Mouse (Mus musculus): ENCODE results near the gene Cbx2. TPM values are rescaled to one million over a fixed set of nuclear protein-coding genes. Genes with fewer than 3 reads are reported as not detected.

Gene Cbx2
- polyA plus RNA-seq (2015; fragmentation: Nextera tagmentation; extraction: Ambion mirVana), result 17.8 and 18.1 TPM in 2 replicates

- peak within 1 kb of the TSS; percentile 88 for H3K9ac ChIP-seq (ENCODE audit: low read depth, low read length)
- 0 out of 2 replicates have a peak, but pooled peaks cover 4% of the 10 kb centered on the region for H3K27me3 ChIP-seq (replicated peaks; ENCODE audit: control insufficient read depth, insufficient read depth, low read length)
- peak within 1 kb of the TSS; percentile 93 for H3K4me3 ChIP-seq (ENCODE audit: low read length)
- H3K4me1 ChIP-seq (ENCODE audit: control insufficient read depth, insufficient read depth, low read length), result peaks cover 26% of the 10 kb centered on the region
- WGBS, result under 1% methylated on average over 99 of the region's 99 CpGs
- H3K36me3 ChIP-seq (ENCODE audit: control insufficient read depth, insufficient read depth, low read length), result peaks cover 15% of the 10 kb centered on the region
- peak; percentile 93 for ATAC-seq
- H3K9me3 ChIP-seq (ENCODE audit: control insufficient read depth, low read length), result no peaks in the 10 kb centered on the region
- peak within 1 kb of the TSS; percentile 88 for H3K4me2 ChIP-seq (ENCODE audit: low read depth, low read length)
- peak within 1 kb of the TSS; percentile 85 for H3K27ac ChIP-seq (ENCODE audit: low read length)
These were observed at the start of gene Cbx2 for GRCm38 (mm10) chr11:119022895-119023615. Gene Cbx2, plus strand, starts transcription at chr11:119022962.

DNA sequence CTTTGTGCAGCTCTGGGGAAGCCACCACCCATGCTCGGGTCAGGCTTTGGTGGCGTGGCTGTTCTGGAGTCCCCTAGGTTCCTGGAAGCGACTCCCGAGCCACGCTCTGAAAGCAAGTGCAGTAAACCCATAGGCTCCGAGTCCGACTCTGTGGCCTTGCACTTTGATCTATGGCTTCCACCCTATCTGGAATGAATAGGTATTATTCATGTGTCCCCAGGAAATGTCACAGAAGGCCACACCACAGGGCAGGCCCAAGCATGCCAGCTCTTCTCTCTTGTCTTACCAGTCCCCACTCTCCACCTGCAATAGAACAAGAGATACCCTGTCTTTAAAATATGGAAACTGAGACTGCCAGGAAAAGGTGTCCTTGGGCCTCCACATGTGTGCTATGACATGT is 48.4 kb upstream of the Cbx2 start:
- peak overlapping the region; percentile 33; the same call in 1 of the 2 replicates for H3K9ac ChIP-seq (ENCODE audit: low read depth, low read length)
- peak; percentile 63 for ATAC-seq
- 0 out of 2 replicates have a peak, but pooled peaks cover 5% of the 10 kb centered on the region for H3K4me1 ChIP-seq (ENCODE audit: control insufficient read depth, insufficient read depth, low read length)
- no peaks in the 10 kb centered on the region for H3K36me3 ChIP-seq (ENCODE audit: control insufficient read depth, insufficient read depth, low read length)
- H3K4me2 ChIP-seq (ENCODE audit: low read depth, low read length), result no peak overlapping the region
- no peaks in the 10 kb centered on the region for H3K9me3 ChIP-seq (ENCODE audit: control insufficient read depth, low read length)
- H3K4me3 ChIP-seq (ENCODE audit: low read length), result no peak overlapping the region
- peak overlapping the region; percentile 63; the same call in 1 of the 2 replicates for H3K27ac ChIP-seq (ENCODE audit: low read length)
- WGBS, result 52% methylated on average over 7 of the region's 7 CpGs
- no peaks in the 10 kb centered on the region; the same call in 1 of the 2 replicates for H3K27me3 ChIP-seq (replicated peaks; ENCODE audit: control insufficient read depth, insufficient read depth, low read length)

DNA sequence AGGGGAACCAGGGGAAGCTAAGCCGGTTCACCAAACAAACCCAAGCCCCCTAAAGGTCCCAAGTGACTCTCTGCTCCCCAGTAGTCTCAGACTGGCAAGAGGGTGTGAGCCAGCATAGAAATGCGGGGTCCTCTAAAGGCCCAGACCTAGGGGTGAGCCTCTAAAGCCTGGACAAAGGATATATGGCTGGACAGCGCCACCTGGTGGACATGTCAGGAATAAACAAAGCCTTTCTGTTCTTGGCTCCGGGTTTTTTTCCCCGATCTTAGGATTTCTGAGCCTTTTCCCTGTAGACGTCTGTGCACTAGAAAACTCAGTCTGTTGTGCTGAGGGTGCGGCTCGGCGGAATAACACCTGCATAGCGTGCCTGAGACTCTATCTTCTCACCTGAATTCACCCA is 47.3 kb upstream of the Cbx2 start:
- Histone ChIP-seq H3K36me3 (ENCODE audit: control insufficient read depth, insufficient read depth, low read length) (no peaks in the 10 kb centered on the region), H3K4me2 (ENCODE audit: low read depth, low read length) (peak overlapping the region; percentile 36), H3K27me3 (replicated peaks; ENCODE audit: control insufficient read depth, insufficient read depth, low read length) (no peaks in the 10 kb centered on the region; the same call in 1 of the 2 replicates), H3K4me1 (ENCODE audit: control insufficient read depth, insufficient read depth, low read length) (0 out of 2 replicates have a peak, but pooled peaks cover 6% of the 10 kb centered on the region), H3K9ac (ENCODE audit: low read depth, low read length) (no peak overlapping the region), H3K9me3 (ENCODE audit: control insufficient read depth, low read length) (no peaks in the 10 kb centered on the region), H3K4me3 (ENCODE audit: low read length) (no peak overlapping the region), H3K27ac (ENCODE audit: low read length) (0 out of 2 replicates have a peak overlapping the region, but pooled peaks have one; percentile 29)
- 0 out of 2 replicates have a peak, but pooled peaks have one; percentile 29 for ATAC-seq
- 3% methylated on average over 10 of the region's 10 CpGs for WGBS

GRCm38 (mm10) chr11:118975917-118976316 is 46.8 kb upstream of the Cbx2 start:
- WGBS, result 15% methylated on average over 12 of the region's 12 CpGs
- Histone ChIP-seq H3K4me3 (ENCODE audit: low read length) (no peak overlapping the region), H3K27me3 (replicated peaks; ENCODE audit: control insufficient read depth, insufficient read depth, low read length) (no peaks in the 10 kb centered on the region; the same call in 1 of the 2 replicates), H3K4me2 (ENCODE audit: low read depth, low read length) (peak overlapping the region; percentile 36), H3K36me3 (ENCODE audit: control insufficient read depth, insufficient read depth, low read length) (no peaks in the 10 kb centered on the region), H3K9ac (ENCODE audit: low read depth, low read length) (no peak overlapping the region), H3K27ac (ENCODE audit: low read length) (0 out of 2 replicates have a peak overlapping the region, but pooled peaks have one; percentile 29), H3K4me1 (ENCODE audit: control insufficient read depth, insufficient read depth, low read length) (0 out of 2 replicates have a peak, but pooled peaks cover 10% of the 10 kb centered on the region), H3K9me3 (ENCODE audit: control insufficient read depth, low read length) (no peaks in the 10 kb centered on the region)
- ATAC-seq, result peak; percentile 62; the same call in 1 of the 2 replicates

DNA sequence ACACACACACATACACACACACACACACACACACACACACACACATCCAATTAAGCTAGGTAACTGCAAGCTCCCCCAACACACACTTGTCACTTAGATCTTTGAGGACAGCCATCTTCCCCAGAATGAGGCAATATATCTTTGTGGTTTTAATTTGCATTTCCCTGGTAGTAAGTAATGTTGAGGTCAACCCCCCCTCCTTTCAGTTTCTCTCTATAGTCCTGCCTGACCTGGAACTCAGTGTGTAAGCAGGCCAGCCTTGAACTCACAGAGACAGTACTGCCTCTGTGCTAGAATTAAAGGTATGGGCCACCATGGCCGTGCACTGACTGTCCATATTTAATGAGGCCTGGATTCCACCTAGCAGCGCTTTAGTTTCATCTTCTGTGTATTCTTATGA is 42.4 kb upstream of the Cbx2 start:
- Histone ChIP-seq H3K9me3 (ENCODE audit: control insufficient read depth, low read length) (no peaks in the 10 kb centered on the region), H3K27ac (ENCODE audit: low read length) (no peak overlapping the region), H3K4me2 (ENCODE audit: low read depth, low read length) (no peak overlapping the region), H3K4me3 (ENCODE audit: low read length) (no peak overlapping the region), H3K36me3 (ENCODE audit: control insufficient read depth, insufficient read depth, low read length) (no peaks in the 10 kb centered on the region), H3K27me3 (replicated peaks; ENCODE audit: control insufficient read depth, insufficient read depth, low read length) (no peaks in the 10 kb centered on the region), H3K9ac (ENCODE audit: low read depth, low read length) (0 out of 2 replicates have a peak overlapping the region, but pooled peaks have one; percentile 33), H3K4me1 (ENCODE audit: control insufficient read depth, insufficient read depth, low read length) (peaks cover 26% of the 10 kb centered on the region)
- 59% methylated on average over 2 of the region's 2 CpGs for WGBS
- ATAC-seq, result no peak

DNA sequence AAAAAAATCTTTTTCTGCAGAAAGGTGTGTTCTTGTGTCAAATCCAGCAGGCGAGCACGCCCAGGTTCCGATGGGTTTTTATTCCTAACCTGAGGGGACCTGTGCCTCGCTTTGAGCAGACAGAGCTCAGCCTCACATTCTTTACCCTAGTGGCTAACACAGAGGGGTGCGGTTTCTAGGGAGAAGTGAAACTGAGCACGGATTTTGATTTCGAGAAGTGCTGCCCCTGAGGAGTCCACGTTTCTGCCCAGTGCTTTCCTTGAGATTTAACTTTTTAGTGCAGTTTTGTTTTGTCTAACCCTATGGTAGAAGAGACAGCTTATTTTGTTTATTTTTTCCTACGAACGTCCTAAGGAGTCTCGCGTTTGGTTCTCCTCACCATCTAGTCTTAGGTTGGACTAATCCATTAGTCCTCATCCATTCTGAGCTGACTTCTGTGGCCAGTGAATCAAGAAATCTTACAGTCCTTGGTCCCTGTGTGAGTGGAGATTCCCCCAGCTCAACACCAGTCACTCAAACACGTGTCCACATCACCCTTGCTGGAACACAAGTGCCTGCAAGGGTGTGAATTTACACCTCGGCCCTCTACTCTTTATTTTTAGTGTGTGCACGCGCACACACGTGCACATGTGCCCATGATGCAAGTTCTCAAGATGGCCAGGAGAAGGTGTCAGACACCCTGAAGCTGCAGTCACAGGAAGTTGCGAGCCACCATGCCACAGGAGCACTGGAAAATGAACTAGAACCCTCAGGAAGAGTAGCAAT is 41.6 kb upstream of the Cbx2 start:
- H3K4me2 ChIP-seq (ENCODE audit: low read depth, low read length), result no peak overlapping the region
- ATAC-seq, result no peak
- H3K27ac ChIP-seq (ENCODE audit: low read length), result no peak overlapping the region
- H3K9me3 ChIP-seq (ENCODE audit: control insufficient read depth, low read length), result no peaks in the 10 kb centered on the region
- peaks cover 27% of the 10 kb centered on the region for H3K4me1 ChIP-seq (ENCODE audit: control insufficient read depth, insufficient read depth, low read length)
- H3K36me3 ChIP-seq (ENCODE audit: control insufficient read depth, insufficient read depth, low read length), result no peaks in the 10 kb centered on the region
- H3K27me3 ChIP-seq (replicated peaks; ENCODE audit: control insufficient read depth, insufficient read depth, low read length), result no peaks in the 10 kb centered on the region
- no peak overlapping the region for H3K9ac ChIP-seq (ENCODE audit: low read depth, low read length)
- 65% methylated on average over 18 of the region's 18 CpGs for WGBS
- H3K4me3 ChIP-seq (ENCODE audit: low read length), result no peak overlapping the region

- ATAC-seq, result peak; percentile 80
- peaks cover 27% of the 10 kb centered on the region for H3K4me1 ChIP-seq (ENCODE audit: control insufficient read depth, insufficient read depth, low read length)
- 42% methylated on average over 12 of the region's 12 CpGs for WGBS
- H3K27ac ChIP-seq (ENCODE audit: low read length), result peak overlapping the region; percentile 82
- H3K27me3 ChIP-seq (replicated peaks; ENCODE audit: control insufficient read depth, insufficient read depth, low read length), result no peaks in the 10 kb centered on the region
- no peak overlapping the region for H3K4me2 ChIP-seq (ENCODE audit: low read depth, low read length)
- H3K4me3 ChIP-seq (ENCODE audit: low read length), result no peak overlapping the region
- no peaks in the 10 kb centered on the region for H3K36me3 ChIP-seq (ENCODE audit: control insufficient read depth, insufficient read depth, low read length)
- H3K9me3 ChIP-seq (ENCODE audit: control insufficient read depth, low read length), result no peaks in the 10 kb centered on the region
- no peak overlapping the region for H3K9ac ChIP-seq (ENCODE audit: low read depth, low read length)
These were observed 40.1 kb upstream of the Cbx2 start for GRCm38 (mm10) chr11:118982593-118983113.

DNA sequence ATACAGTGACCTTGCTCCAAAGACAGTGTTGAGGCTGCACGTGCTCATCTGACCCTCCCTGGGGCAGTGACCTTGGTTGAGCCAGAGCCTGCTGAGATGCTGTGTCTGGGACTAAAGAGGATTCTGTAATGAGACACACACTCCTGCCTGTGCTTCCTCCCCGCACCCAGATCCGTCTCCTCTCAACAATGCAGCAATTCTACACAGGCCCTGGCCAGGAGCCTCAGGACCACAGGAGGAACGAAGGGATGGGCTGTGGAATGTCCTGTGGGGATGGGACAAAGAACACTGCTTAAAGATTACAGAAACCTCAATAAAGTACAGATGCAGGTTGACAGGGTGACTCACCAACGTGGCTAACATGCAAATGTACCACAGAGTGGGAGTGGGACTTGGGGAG is 37.2 kb upstream of the Cbx2 start:
- 37% methylated on average over 5 of the region's 5 CpGs for WGBS

GRCm38 (mm10) chr11:118987999-118988398 is 34.8 kb upstream of the Cbx2 start, which contains the start of gene Enpp7:
Gene Enpp7, plus strand, starts transcription at chr11:118988188.
- ATAC-seq, result no peak
- Histone ChIP-seq H3K9ac (ENCODE audit: low read depth, low read length) (no peak within 1 kb of the TSS), H3K9me3 (ENCODE audit: control insufficient read depth, low read length) (no peaks in the 10 kb centered on the region), H3K27ac (ENCODE audit: low read length) (no peak within 1 kb of the TSS), H3K4me1 (ENCODE audit: control insufficient read depth, insufficient read depth, low read length) (peaks cover 11% of the 10 kb centered on the region), H3K36me3 (ENCODE audit: control insufficient read depth, insufficient read depth, low read length) (no peaks in the 10 kb centered on the region), H3K27me3 (replicated peaks; ENCODE audit: control insufficient read depth, insufficient read depth, low read length) (no peaks in the 10 kb centered on the region), H3K4me2 (ENCODE audit: low read depth, low read length) (no peak within 1 kb of the TSS), H3K4me3 (ENCODE audit: low read length) (no peak within 1 kb of the TSS)
- 82% methylated on average over 10 of the region's 10 CpGs for WGBS

More for the DNA sequence above, 37.2 kb upstream of the Cbx2 start:
- H3K9ac ChIP-seq (ENCODE audit: low read depth, low read length), result no peak overlapping the region
- H3K27ac ChIP-seq (ENCODE audit: low read length), result no peak overlapping the region
- H3K27me3 ChIP-seq (replicated peaks; ENCODE audit: control insufficient read depth, insufficient read depth, low read length), result no peaks in the 10 kb centered on the region
- peaks cover 25% of the 10 kb centered on the region for H3K4me1 ChIP-seq (ENCODE audit: control insufficient read depth, insufficient read depth, low read length)
- H3K36me3 ChIP-seq (ENCODE audit: control insufficient read depth, insufficient read depth, low read length), result no peaks in the 10 kb centered on the region
- no peak overlapping the region for H3K4me3 ChIP-seq (ENCODE audit: low read length)
- H3K4me2 ChIP-seq (ENCODE audit: low read depth, low read length), result no peak overlapping the region
- H3K9me3 ChIP-seq (ENCODE audit: control insufficient read depth, low read length), result no peaks in the 10 kb centered on the region
- ATAC-seq, result peak; percentile 18; the same call in 1 of the 2 replicates
